Mouse (Mus musculus): ENCODE data around the gene Tor4a. TPM values are rescaled to one million over a fixed set of nuclear protein-coding genes. Genes with fewer than 3 reads are reported as not detected.
A peak's percentile ranks its signal among the peaks of the same experiment; 100 is the strongest.

The Tor4a gene
- polyA plus RNA-seq, 1 experiment from 2014 or later: 6.5 TPM

DNA sequence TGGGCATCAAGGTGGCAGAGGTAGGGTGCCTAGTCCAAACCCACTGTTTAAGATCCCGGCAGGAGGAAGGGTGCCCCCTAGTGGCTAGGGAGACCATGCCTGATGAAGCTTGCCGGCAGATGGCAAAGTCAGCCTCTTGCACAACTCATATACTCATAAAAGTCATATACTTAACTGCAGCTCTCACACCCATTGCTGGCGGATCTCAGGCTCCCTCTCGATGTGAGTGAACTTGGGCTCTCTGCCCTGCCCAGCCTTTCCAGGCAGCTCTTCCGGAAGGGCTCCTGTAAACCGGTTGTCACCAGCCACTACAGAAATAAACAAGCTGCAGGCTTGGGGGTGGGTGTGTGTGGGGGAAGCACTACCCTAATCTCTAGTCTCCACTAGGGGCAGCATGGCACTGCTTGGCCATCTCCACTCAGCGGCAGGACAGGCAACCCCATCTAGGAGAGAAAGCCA lies 31.8 kb upstream of the Tor4a start:
- WGBS (ENCODE audit: insufficient replicate concordance): 0% methylated on average over 7 of the region's 7 CpGs
- Histone ChIP-seq H3K27ac (ENCODE audit: low read length) (peak overlapping the region; percentile 82), H3K4me1 (ENCODE audit: control insufficient read depth, low read depth, low read length) (peaks cover 17% of the 10 kb centered on the region), H3K27me3 (ENCODE audit: control insufficient read depth, insufficient read depth, low read depth, low read length) (no peaks in the 10 kb centered on the region; the same call in 1 of the 2 replicates), H3K9ac (ENCODE audit: low read depth, low read length) (peak overlapping the region; percentile 60), H3K4me2 (ENCODE audit: low read depth, low read length) (peak overlapping the region; percentile 77), H3K4me3 (ENCODE audit: low read depth, low read length) (peak overlapping the region; percentile 54), H3K36me3 (ENCODE audit: control insufficient read depth, insufficient read depth) (peaks cover 4% of the 10 kb centered on the region; the same call in 1 of the 2 replicates), H3K9me3 (replicated peaks; ENCODE audit: control insufficient read depth, low read length) (no peaks in the 10 kb centered on the region)
- no peak for ATAC-seq (ENCODE audit: low read depth)

DNA sequence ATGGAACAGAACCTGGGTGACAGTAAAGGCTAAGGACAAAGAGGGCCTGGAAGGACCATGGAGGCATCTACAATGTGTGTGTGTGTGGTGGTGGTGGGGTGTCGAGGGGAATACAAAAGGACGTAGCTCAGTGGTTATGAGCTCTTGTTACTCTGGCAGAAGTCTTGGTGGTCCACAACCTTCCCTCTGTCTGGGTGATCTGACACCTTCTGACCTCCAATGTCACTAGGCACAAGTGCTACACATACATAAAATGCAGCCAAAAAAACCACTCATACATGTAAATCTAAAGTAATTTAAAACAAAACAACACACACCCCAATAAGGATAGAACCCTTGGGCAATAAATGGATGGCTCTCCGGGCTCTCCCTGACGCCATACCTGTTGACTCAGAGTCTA lies 30.7 kb upstream of the Tor4a start:
- Histone ChIP-seq H3K9me3 (replicated peaks; ENCODE audit: control insufficient read depth, low read length) (no peaks in the 10 kb centered on the region), H3K36me3 (ENCODE audit: control insufficient read depth, insufficient read depth) (peaks cover 8% of the 10 kb centered on the region; the same call in 1 of the 2 replicates), H3K27ac (ENCODE audit: low read length) (no peak overlapping the region), H3K4me2 (ENCODE audit: low read depth, low read length) (no peak overlapping the region), H3K4me1 (ENCODE audit: control insufficient read depth, low read depth, low read length) (peaks cover 22% of the 10 kb centered on the region), H3K9ac (ENCODE audit: low read depth, low read length) (no peak overlapping the region), H3K27me3 (ENCODE audit: control insufficient read depth, insufficient read depth, low read depth, low read length) (no peaks in the 10 kb centered on the region), H3K4me3 (ENCODE audit: low read depth, low read length) (no peak overlapping the region)
- no peak for ATAC-seq (ENCODE audit: low read depth)
- 84% methylated on average over 4 of the region's 4 CpGs for WGBS (ENCODE audit: insufficient replicate concordance)

DNA sequence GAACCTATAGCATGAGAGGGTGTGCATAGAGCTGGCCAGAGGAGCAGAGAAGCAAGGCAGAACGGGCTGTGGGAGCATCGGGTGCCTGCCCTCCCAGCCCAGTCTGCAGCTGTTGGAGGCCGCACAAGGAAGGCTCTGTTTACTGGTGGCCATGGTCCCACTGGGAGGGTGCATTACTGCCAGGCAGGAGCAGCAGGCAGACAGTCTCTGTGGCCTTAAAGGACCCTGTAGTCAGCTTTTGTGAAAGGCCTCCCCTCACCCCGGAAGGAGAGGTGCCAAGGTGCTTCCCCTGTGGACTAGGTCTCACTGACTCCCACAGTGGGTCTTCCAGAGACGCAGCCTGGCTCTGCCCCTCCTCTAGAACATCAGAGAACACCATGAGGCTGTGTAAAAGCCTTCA lies 30.2 kb upstream of the Tor4a start:
- H3K27ac ChIP-seq (ENCODE audit: low read length): no peak overlapping the region; the same call in 1 of the 2 replicates
- H3K4me1 ChIP-seq (ENCODE audit: control insufficient read depth, low read depth, low read length): peaks cover 23% of the 10 kb centered on the region
- 85% methylated on average over 5 of the region's 5 CpGs for WGBS (ENCODE audit: insufficient replicate concordance)
- peaks cover 12% of the 10 kb centered on the region for H3K36me3 ChIP-seq (ENCODE audit: control insufficient read depth, insufficient read depth)
- no peaks in the 10 kb centered on the region for H3K27me3 ChIP-seq (ENCODE audit: control insufficient read depth, insufficient read depth, low read depth, low read length)
- H3K4me2 ChIP-seq (ENCODE audit: low read depth, low read length): no peak overlapping the region
- no peak for ATAC-seq (ENCODE audit: low read depth)
- no peak overlapping the region for H3K4me3 ChIP-seq (ENCODE audit: low read depth, low read length)
- no peak overlapping the region; the same call in 1 of the 2 replicates for H3K9ac ChIP-seq (ENCODE audit: low read depth, low read length)
- no peaks in the 10 kb centered on the region for H3K9me3 ChIP-seq (replicated peaks; ENCODE audit: control insufficient read depth, low read length)

DNA sequence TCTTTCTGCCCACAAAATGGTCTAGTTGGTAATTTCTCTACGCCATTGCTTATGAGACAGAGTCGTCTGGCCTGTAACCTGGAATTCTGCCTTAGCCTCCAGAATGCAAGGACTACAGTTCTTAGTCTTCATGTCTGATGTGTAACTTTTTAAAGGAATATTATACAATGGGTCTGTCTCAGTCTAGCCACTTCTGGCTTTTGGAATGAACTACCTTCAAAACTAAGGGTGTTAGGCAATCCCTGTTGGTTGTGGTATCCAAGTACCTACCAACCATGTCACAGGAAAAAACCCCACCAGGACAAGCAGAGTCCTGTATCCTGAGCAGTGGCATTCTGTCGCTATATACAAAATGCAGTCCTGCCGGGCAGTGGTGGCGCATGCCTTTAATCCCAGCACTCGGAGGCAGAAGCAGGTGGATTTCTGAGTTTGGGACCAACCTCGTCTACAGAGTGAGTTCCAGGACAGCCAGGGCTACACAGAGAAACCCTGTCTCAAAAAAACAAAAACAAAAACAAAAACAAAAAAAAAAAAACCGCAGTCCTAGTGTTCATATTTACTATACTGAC lies 29.2 kb upstream of the Tor4a start:
- H3K27ac ChIP-seq (ENCODE audit: low read length): peak overlapping the region; percentile 99
- H3K9me3 ChIP-seq (replicated peaks; ENCODE audit: control insufficient read depth, low read length): no peaks in the 10 kb centered on the region
- peak overlapping the region; percentile 73 for H3K4me2 ChIP-seq (ENCODE audit: low read depth, low read length)
- no peaks in the 10 kb centered on the region for H3K27me3 ChIP-seq (ENCODE audit: control insufficient read depth, insufficient read depth, low read depth, low read length)
- peak overlapping the region; percentile 83 for H3K9ac ChIP-seq (ENCODE audit: low read depth, low read length)
- H3K36me3 ChIP-seq (ENCODE audit: control insufficient read depth, insufficient read depth): peaks cover 18% of the 10 kb centered on the region
- ATAC-seq (ENCODE audit: low read depth): no peak
- 80% methylated on average over 8 of the region's 8 CpGs for WGBS (ENCODE audit: insufficient replicate concordance)
- peak overlapping the region; percentile 78 for H3K4me3 ChIP-seq (ENCODE audit: low read depth, low read length)
- peaks cover 29% of the 10 kb centered on the region for H3K4me1 ChIP-seq (ENCODE audit: control insufficient read depth, low read depth, low read length)

DNA sequence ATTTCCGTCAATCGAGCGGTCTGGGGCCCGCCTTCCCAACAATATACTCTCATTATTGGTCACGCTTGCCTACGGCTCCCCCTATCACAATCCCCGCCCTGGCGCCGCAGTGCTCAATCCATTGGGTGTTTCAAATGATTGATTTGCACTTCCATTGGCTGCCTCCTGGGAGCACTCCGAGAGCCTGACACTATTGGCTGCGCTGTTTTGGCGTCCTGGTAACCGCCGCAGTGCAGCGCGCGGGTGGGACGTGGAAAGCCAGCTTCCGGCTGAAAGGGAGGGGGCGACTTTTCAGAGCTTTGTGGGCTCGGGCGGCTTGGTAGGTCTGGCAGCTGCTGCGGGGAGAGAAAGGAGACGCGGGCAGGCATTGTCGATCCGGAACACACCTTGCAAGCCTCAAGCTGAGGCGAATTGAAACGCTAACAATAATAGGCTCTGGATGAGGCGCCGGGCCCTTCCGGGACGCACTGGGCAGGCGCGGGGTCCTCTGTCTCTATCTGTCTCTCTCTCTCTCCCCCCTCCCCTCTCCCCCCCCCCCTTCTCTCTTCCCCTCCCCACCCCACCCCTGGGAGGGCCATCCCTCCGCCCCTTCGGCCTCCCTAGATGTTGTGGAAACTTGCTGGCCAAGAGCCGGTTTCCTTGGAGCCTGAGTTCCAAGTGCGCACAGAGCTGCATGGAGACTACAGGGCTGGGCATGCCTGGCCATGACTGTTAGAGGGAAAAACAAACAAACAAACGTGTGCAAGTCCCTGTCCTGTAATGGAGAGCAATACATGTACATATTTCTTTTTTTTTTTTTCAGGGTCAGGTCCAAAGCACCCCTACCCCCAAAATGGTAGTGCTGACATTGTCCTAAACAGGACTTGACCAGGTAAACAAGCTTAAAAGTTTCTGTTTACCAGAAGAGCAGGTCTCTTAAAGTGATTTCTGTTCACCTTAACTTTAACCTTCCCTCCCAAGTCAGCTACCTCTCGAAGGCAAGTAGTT lies 28.4 kb upstream of the Tor4a start:
- WGBS (ENCODE audit: insufficient replicate concordance): 2% methylated on average over 41 of the region's 41 CpGs
- peak overlapping the region; percentile 83 for H3K9ac ChIP-seq (ENCODE audit: low read depth, low read length)

DNA sequence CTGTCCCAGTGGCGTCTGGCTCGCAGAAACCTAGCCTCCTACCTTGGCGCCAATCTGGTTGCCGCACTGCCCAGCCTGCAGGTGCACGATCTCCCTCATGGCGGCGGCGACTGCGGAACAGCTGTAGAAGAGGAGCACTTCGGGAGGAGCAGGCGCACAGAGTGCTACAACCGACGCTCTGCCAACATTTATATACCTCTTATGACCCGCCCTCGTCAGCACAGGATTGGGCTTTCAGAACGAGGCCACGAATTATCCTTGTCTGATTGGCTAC lies 27.7 kb upstream of the Tor4a start, which contains the start of gene Tubb4b:
TSS of gene Tubb4b (minus strand) at position 211 of the 274 bp plus-strand sequence.
- H3K36me3 ChIP-seq (ENCODE audit: control insufficient read depth, insufficient read depth): peaks cover 18% of the 10 kb centered on the region
- H3K4me2 ChIP-seq (ENCODE audit: low read depth, low read length): peak within 1 kb of the TSS; percentile 73
- H3K27ac ChIP-seq (ENCODE audit: low read length): peak within 1 kb of the TSS; percentile 100
- 0% methylated on average over 17 of the region's 17 CpGs for WGBS (ENCODE audit: insufficient replicate concordance)
- peak within 1 kb of the TSS; percentile 81 for H3K4me3 ChIP-seq (ENCODE audit: low read depth, low read length)
- H3K9ac ChIP-seq (ENCODE audit: low read depth, low read length): peak within 1 kb of the TSS; percentile 93
- H3K4me1 ChIP-seq (ENCODE audit: control insufficient read depth, low read depth, low read length): peaks cover 29% of the 10 kb centered on the region
- no peaks in the 10 kb centered on the region for H3K9me3 ChIP-seq (replicated peaks; ENCODE audit: control insufficient read depth, low read length)
- H3K27me3 ChIP-seq (ENCODE audit: control insufficient read depth, insufficient read depth, low read depth, low read length): no peaks in the 10 kb centered on the region
- no peak for ATAC-seq (ENCODE audit: low read depth)

More for the DNA sequence above, 28.4 kb upstream of the Tor4a start:
- Histone ChIP-seq H3K4me3 (ENCODE audit: low read depth, low read length) (peak overlapping the region; percentile 81), H3K27ac (ENCODE audit: low read length) (peak overlapping the region; percentile 99), H3K36me3 (ENCODE audit: control insufficient read depth, insufficient read depth) (peaks cover 18% of the 10 kb centered on the region), H3K27me3 (ENCODE audit: control insufficient read depth, insufficient read depth, low read depth, low read length) (no peaks in the 10 kb centered on the region), H3K4me2 (ENCODE audit: low read depth, low read length) (peak overlapping the region; percentile 73), H3K9me3 (replicated peaks; ENCODE audit: control insufficient read depth, low read length) (no peaks in the 10 kb centered on the region), H3K4me1 (ENCODE audit: control insufficient read depth, low read depth, low read length) (peaks cover 29% of the 10 kb centered on the region)
- peak; percentile 89 for ATAC-seq (ENCODE audit: low read depth)

DNA sequence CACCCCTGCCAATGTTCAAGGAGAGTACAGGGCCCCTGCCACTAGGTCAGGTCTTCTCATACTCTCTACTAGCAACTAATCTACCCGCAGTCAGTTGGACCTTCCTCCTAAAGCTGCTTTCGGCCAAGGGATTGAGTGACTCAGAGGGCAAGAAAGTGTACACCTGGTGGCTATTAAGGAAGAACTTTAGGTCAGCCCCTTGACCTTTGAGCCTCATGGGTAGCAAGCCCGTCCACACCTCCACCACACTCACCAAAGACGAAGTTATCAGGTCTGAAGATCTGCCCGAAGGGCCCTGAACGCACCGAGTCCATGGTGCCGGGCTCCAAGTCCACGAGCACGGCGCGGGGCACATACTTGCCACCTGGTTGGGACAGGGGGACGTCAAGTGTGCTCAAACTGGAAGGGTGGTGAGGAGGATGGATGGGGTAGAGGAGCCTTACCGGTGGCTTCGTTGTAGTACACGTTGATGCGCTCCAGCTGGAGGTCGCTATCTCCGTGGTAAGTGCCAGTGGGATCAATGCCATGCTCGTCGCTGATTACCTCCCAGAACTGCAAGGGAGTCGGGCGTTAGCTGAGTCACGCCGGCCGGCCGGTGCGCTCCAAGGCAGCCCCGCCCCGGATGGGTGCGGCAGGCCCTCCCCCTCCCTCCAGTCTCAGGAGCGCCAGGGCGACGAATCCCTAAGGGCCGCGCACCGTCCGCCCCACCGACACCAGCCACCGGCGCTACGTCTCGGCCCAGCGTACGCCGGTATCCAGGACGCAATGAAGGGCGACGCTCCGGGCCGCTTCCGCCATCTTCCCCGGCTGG lies 27.2 kb upstream of the Tor4a start:
- no peaks in the 10 kb centered on the region for H3K27me3 ChIP-seq (ENCODE audit: control insufficient read depth, insufficient read depth, low read depth, low read length)
- H3K4me3 ChIP-seq (ENCODE audit: low read depth, low read length): peak overlapping the region; percentile 81
- H3K36me3 ChIP-seq (ENCODE audit: control insufficient read depth, insufficient read depth): peaks cover 18% of the 10 kb centered on the region
- peak overlapping the region; percentile 100 for H3K27ac ChIP-seq (ENCODE audit: low read length)
- peak; percentile 75 for ATAC-seq (ENCODE audit: low read depth)
- peak overlapping the region; percentile 71 for H3K4me2 ChIP-seq (ENCODE audit: low read depth, low read length)
- peak overlapping the region; percentile 93 for H3K9ac ChIP-seq (ENCODE audit: low read depth, low read length)
- WGBS (ENCODE audit: insufficient replicate concordance): under 1% methylated on average over 52 of the region's 53 CpGs
- H3K9me3 ChIP-seq (replicated peaks; ENCODE audit: control insufficient read depth, low read length): no peaks in the 10 kb centered on the region
- H3K4me1 ChIP-seq (ENCODE audit: control insufficient read depth, low read depth, low read length): peaks cover 27% of the 10 kb centered on the region

DNA sequence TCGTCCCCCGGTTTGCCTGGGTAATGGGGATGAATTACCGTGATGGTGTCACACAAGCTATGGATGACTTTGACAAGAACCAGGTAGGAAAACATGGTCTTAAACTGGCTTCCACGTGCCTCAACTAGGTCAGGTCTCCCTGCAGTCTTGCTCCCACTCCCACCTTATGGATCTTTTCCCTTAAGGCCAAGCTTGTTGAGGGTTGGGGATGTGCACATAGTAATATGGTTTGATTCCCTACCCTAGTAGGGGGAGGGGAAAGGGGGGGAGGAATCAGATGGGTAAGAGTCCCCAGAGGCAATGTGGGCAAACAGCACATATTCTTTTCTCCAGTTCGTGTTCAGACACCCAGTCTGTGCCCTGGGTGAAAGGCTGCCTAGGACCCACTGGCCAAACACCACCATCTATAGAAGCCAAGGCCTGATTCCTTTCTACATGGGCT lies 24.7 kb upstream of the Tor4a start:
- H3K9me3 ChIP-seq (replicated peaks; ENCODE audit: control insufficient read depth, low read length): no peaks in the 10 kb centered on the region
- H3K4me1 ChIP-seq (ENCODE audit: control insufficient read depth, low read depth, low read length): peaks cover 18% of the 10 kb centered on the region
- no peak overlapping the region for H3K27ac ChIP-seq (ENCODE audit: low read length)
- no peaks in the 10 kb centered on the region for H3K27me3 ChIP-seq (ENCODE audit: control insufficient read depth, insufficient read depth, low read depth, low read length)
- no peak overlapping the region for H3K4me2 ChIP-seq (ENCODE audit: low read depth, low read length)
- no peak for ATAC-seq (ENCODE audit: low read depth)
- H3K36me3 ChIP-seq (ENCODE audit: control insufficient read depth, insufficient read depth): peaks cover 18% of the 10 kb centered on the region
- 67% methylated on average over 5 of the region's 5 CpGs for WGBS (ENCODE audit: insufficient replicate concordance)
- no peak overlapping the region for H3K9ac ChIP-seq (ENCODE audit: low read depth, low read length)
- H3K4me3 ChIP-seq (ENCODE audit: low read depth, low read length): peak overlapping the region; percentile 10; the same call in 1 of the 2 replicates
